Mouse (Mus musculus) bone marrow macrophage, adult 2 months (primary cell): ENCODE measurements around the gene Stk38. TPM values are rescaled to one million over a fixed set of nuclear protein-coding genes. Genes with fewer than 3 reads are reported as not detected.

Experiments used
- H3K27ac ChIP-seq: 2 replicates; pipeline ENCODE4 v1.5.1; 2012; ENCODE audit warnings: low read depth, low read length; ENCODE audit not compliant: insufficient read depth
- H3K4me1 ChIP-seq: 2 replicates; pipeline ENCODE4 v1.6.1; 2012; ENCODE audit warnings: low read length; ENCODE audit not compliant: control insufficient read depth, insufficient read depth
- H3K4me3 ChIP-seq: 2 replicates; pipeline ENCODE4 v1.5.1; 2012; ENCODE audit warnings: mild to moderate bottlenecking, low read length, moderate library complexity; ENCODE audit not compliant: insufficient read depth
- CTCF ChIP-seq: IDR thresholded peaks from 2 replicates; pipeline ENCODE4 v1.5.1; 2012; ENCODE audit warnings: low read depth, mild to moderate bottlenecking, low read length, moderate library complexity
- POLR2A ChIP-seq: IDR thresholded peaks from 2 replicates; pipeline ENCODE4 v1.6.1; 2012; ENCODE audit warnings: mild to moderate bottlenecking, low read depth, low read length, borderline replicate concordance
- polyA plus RNA-seq: library from polyadenylated mRNA; stranded (reverse); fragments of >200 nt; gene quantifications from 2 replicates; pipeline ENCODE4 v1.2.4, GENCODE M21; 2012; ENCODE audit not compliant: missing spikeins, insufficient read depth, insufficient read length

The Stk38 gene
- polyA plus RNA-seq, 1 experiment = 180 TPM

DNA sequence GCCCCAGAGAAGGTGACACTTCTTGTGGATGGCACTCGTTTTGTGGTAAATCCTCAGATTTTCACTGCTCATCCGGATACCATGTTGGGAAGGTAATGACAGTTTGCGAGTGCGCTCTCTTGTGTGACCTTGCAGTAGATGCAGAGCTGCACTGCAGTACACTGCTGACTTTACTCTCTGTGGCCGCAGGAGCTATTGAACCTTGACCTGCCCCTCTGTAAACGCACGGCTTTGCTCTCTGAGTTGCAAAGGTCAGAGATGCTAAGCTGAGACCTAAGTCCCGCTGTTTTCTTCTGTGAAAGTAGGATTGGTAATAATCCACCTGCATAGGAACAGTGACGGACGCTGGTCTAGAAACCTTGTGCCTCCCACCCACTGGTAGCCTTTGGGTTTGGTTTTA, 46.2 kb downstream of the Stk38 start:
- Histone ChIP-seq H3K4me1 (peaks cover 3% of the 10 kb centered on the region), H3K4me3 (no peak overlapping the region), H3K27ac (no peak overlapping the region)
- TF ChIP-seq CTCF (no peak), POLR2A (no peak)

DNA sequence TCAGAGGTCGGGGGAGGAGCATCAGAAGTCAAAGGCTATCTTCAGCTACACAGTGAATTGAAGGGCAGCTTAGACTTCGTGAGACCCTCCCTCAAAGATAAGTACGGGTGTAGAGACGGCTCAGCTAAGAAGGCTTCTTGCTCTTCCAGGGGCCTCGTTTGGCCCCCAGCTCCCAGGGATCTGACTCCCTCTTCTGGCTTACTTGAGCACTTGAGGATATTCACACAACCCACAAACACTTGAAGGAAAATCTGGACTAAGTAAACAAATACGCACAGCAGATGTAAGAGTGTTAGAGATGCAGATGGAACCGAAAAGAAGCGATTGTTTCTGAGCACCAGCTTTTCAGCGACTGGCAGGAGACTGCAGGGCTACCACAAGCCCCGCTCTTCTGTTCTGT, 47.2 kb downstream of the Stk38 start:
- TF ChIP-seq POLR2A = no peak
- no peak for TF ChIP-seq CTCF
- H3K4me3 ChIP-seq = no peak overlapping the region
- no peak overlapping the region for H3K27ac ChIP-seq
- H3K4me1 ChIP-seq = no peaks in the 10 kb centered on the region; the same call in 1 of the 2 replicates

DNA sequence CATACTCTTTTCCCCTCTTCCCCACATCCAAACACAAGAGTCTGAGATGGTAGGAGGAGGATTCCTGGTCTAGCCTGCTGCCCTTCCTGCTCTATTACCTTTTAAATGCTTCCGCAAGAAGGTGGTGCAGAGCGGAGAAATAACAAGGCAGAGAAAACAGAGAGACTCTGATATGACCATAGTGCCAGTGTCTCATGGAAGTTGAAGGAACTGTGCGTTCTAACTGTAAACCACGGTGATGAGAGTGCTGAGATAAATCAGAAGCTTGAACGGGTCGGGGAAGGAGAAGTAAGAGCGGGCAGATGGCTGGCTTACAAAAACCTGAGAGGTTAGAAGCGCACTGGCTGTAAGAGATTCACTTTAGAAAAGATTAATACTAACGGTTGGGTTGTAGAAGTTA, 53.4 kb downstream of the Stk38 start:
- no peak overlapping the region for H3K27ac ChIP-seq
- TF ChIP-seq CTCF (no peak), POLR2A (no peak)
- H3K4me3 ChIP-seq = no peak overlapping the region
- H3K4me1 ChIP-seq = peaks cover 24% of the 10 kb centered on the region

DNA sequence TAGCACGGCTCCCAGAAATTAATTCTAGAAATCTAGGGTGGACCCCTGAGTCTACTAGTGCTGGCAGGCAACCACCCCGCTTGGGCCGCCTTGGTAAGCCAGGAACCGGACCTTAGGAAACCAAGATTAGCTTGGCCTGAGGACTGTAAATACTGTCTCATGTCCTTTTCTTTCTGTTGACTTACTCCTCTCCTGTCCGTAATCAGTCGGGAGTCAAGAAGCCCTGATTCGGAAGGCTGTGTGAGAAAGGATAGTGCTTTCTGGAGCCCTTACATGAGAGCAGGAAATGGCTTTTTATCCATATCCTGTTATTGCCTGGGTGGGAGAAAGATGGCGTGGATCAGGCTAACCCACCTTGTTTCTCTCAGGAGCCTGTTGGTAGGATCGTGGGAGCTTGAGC, 54.5 kb downstream of the Stk38 start:
- no peak for TF ChIP-seq POLR2A
- no peak for TF ChIP-seq CTCF
- H3K27ac ChIP-seq = no peak overlapping the region
- H3K4me3 ChIP-seq = peak overlapping the region; percentile 97
- H3K4me1 ChIP-seq = peaks cover 26% of the 10 kb centered on the region

DNA sequence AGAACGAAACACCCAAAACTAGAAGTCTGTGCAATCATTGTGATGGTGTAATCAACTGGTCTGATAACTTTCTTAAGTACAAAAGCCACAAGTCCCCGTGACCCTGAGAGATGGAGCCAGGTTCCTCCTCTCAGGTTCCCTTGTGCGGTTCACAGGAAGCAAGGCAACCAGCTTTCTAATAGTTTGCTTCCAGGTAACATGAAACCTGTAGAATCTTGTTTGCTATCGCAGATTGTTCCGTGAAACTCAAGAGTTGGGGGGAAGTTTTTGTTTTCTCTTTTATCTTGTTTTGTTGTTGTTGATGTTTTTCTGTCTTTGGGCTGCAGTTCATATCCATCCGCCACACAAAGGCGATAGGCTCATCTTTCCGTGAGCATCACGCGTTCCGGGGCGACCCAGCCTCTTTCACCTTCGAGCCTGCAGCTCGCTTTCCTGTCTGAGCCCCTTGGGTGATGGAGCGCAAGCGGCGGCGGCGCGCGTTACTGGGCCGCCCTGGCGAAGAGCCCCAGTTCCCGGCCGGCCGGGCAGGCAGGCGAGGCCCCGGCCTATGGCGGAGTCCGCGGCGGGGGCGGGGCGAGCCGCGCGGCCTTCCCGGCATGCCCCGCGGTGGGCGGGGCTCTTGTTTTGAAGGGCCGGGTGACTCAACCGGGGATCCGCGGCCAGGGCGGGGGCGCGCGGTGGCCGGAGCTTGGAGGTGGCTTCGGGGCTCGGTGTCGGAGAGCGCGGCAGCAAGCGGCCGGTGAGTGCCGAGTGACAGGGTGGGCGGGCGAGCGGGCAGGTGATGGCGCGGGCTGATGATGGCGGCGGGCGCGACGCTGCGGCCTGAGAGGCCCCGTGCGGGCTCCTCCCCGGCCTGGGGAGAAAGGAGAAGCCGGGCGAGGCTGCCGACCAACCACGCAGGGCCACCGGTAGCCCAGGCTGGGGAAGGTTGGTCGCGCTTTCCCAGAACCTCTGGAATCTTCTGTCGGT, 55.7 kb downstream of the Stk38 start, which contains the start of gene Kctd20:
Gene Kctd20 (plus strand): TSS at position 120 of the 969 bp plus-strand sequence.
- Histone ChIP-seq H3K27ac (peak within 1 kb of the TSS; percentile 93), H3K4me1 (peaks cover 28% of the 10 kb centered on the region), H3K4me3 (peak within 1 kb of the TSS; percentile 97)
- TF ChIP-seq CTCF (no peak), POLR2A (peak; percentile 39; the same call in 1 of the 2 replicates)

DNA sequence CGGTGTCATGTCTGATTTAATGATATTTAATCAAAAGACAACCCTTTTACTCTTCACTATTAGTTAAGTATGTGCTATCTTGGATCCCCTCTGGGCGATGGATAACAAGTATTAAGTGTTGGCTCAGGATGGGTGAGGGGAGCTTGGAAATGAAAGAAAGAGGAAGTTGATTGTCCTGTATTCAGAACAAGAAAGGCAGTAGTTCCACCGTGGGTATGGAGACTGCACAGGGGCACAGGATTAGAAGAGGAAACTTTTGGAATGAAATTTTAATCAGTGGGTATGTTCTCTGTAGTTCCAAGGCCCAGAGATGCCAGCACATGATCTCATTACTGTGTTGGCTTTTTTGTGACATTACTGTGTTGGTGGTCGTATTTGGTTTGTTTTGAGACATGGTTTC, 57.0 kb downstream of the Stk38 start:
- Histone ChIP-seq H3K4me1 (peaks cover 28% of the 10 kb centered on the region), H3K4me3 (no peak overlapping the region), H3K27ac (0 out of 2 replicates have a peak overlapping the region, but pooled peaks have one; percentile 93)
- TF ChIP-seq CTCF (no peak), POLR2A (no peak)

DNA sequence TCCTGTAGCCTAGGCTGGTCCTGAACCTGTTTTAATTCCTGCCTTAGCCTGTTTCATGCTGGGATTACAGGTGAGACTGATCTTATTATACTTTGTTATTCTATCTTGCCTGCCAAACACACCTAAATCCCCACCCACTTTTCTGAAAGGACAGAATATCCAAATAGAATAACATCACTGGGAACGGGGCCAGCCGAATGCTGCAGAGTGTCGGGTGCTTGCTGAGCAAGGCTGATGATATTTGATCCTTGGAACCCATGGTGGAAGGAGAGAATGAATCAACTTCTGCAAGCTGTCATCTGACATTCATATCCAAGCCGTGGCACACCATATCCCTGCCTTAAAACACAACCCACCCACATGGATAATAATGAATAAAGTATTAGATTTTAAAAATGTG, 59.1 kb downstream of the Stk38 start:
- no peak for TF ChIP-seq POLR2A
- Histone ChIP-seq H3K27ac (no peak overlapping the region), H3K4me1 (peaks cover 13% of the 10 kb centered on the region), H3K4me3 (no peak overlapping the region)

DNA sequence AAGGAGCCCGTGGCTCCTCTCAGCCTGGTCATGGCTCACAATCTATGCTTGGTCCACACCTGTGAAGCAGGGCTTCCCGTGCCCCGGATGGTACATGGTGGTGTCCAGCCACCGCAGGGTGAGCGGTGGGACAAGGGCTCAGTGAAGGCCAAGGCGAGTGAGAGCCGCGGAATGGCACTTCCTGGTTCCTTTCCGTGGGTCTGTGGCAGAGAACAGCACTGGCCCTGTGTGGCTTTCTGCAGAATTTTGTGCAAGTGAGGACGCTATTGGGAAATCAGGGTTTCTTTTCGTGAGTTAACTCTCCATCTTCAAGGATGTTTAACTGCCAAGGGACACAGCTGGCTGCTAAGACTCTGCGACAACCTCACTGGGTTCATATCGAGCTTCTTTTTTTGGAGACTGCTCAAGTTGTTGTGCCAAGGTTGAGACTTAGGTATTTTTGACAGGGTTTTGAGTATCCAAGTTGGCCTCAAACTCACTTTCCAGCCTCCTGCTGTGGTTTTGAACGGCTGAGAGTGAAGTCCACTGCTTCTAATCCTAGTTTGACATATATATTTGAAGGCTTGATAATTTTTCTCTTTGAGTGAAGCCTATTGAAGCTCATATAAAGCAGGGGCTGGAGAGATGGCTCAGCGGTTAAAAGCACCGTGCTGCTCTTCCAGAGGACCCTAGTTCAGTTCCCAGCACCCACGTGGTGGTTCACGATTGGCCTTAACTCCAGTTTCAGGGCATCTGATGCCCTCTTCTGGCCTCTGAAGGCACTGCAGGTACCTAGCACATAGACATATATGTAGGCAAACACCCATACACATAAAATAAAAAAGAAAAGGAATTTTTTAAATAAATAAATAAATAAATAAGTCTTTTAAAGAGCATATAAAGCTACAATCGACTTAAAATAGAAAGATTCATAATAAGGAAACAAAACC, 60.5 kb downstream of the Stk38 start:
- no peak for TF ChIP-seq CTCF
- TF ChIP-seq POLR2A = no peak
- peaks cover 12% of the 10 kb centered on the region for H3K4me1 ChIP-seq
- no peak overlapping the region for H3K27ac ChIP-seq
- no peak overlapping the region for H3K4me3 ChIP-seq

DNA sequence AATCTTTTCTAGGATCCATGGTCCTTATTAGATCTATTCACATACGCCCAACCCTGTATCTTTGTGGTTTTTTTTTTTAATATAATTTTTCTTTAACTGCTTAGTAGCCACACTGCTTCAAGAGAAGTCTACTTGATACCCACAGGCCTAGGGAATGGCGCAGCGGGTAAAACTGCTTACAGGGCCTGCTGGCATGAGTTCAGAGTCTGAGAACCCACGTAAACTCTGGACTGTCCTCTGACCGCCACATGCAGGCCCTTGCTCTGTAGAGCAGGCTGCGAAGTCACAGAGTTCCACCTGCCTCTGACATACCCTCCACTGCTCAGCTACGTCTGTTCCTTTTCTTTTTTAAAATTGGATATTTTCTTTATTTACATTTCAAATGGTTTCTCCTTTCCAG, 63.3 kb downstream of the Stk38 start:
- TF ChIP-seq CTCF (no peak), POLR2A (no peak)
- Histone ChIP-seq H3K27ac (no peak overlapping the region), H3K4me1 (peaks cover 4% of the 10 kb centered on the region; the same call in 1 of the 2 replicates), H3K4me3 (no peak overlapping the region)
